Mouse (Mus musculus) CH12.LX (cell line): ENCODE measurements around the gene Rrm1. TPM values are rescaled to one million over a fixed set of nuclear protein-coding genes. Genes with fewer than 3 reads are reported as not detected.

Experiments used
- DNase-seq: peaks from one replicate; pipeline ENCODE4 v3.0.0-alpha.2; 2013; ENCODE audit errors: extremely low read depth
- H3K27ac ChIP-seq: 2 replicates; pipeline ENCODE4 v1.5.1; 2012; ENCODE audit warnings: low read depth, mild to moderate bottlenecking, control low read depth, moderate library complexity; ENCODE audit not compliant: insufficient read depth
- H3K27me3 ChIP-seq: replicated peaks from 2 replicates; pipeline ENCODE3; 2012; ENCODE audit warnings: inconsistent platforms
- H3K36me3 ChIP-seq, 2 experiments: replicated peaks in 1 of 2; 2 replicates each; pipeline versions ENCODE3 to v1.6.1; 2012; ENCODE audit warnings: inconsistent platforms in 1 of 2, low read length in 1 of 2, mild to moderate bottlenecking in 1 of 2, mixed read lengths in 1 of 2, moderate library complexity in 1 of 2; ENCODE audit not compliant: control insufficient read depth in 1 of 2, insufficient read depth in 1 of 2
- H3K4me1 ChIP-seq, 2 experiments: 2 replicates each; pipeline ENCODE4 v1.6.1; 2012; ENCODE audit warnings: inconsistent platforms in 1 of 2, moderate library complexity in 1 of 2; ENCODE audit not compliant: insufficient read depth in 2 of 2, control insufficient read depth in 1 of 2
- H3K4me2 ChIP-seq: 2 replicates; pipeline ENCODE4 v1.6.1; 2012; ENCODE audit warnings: low read depth, mild to moderate bottlenecking, control low read depth; ENCODE audit not compliant: poor library complexity, insufficient read depth, severe bottlenecking
- H3K4me3 ChIP-seq, 3 experiments: fragments of 150-350 bp in 1 of 3; sonication (generic) in 1 of 3; replicated peaks in 1 of 3; 2 replicates each; pipeline versions ENCODE3 to v1.5.1; 2011 to 2012; ENCODE audit warnings: low read depth in 2 of 3, low read length in 2 of 3, mild to moderate bottlenecking in 2 of 3, moderate library complexity in 2 of 3, control low read depth in 1 of 3, improper control_type of control experiment in 1 of 3, inconsistent platforms in 1 of 3, mixed read lengths in 1 of 3; ENCODE audit not compliant: poor library complexity in 1 of 3
- H3K79me2 ChIP-seq: replicated peaks from 2 replicates; pipeline ENCODE4 v1.6.1; 2012; ENCODE audit warnings: mild to moderate bottlenecking, moderate library complexity; ENCODE audit not compliant: control insufficient read depth, poor library complexity, insufficient read depth, severe bottlenecking; ENCODE audit errors: extremely low read depth
- H3K9ac ChIP-seq: 2 replicates; pipeline ENCODE4 v1.6.1; 2012; ENCODE audit warnings: low read depth, mild to moderate bottlenecking, control low read depth, moderate library complexity; ENCODE audit not compliant: insufficient read depth
- H3K9me3 ChIP-seq: replicated peaks from 2 replicates; pipeline ENCODE3; 2012; ENCODE audit warnings: low read length, inconsistent platforms, mixed read lengths
- BHLHE40 ChIP-seq: IDR thresholded peaks from 2 replicates; pipeline ENCODE4 v1.6.1; 2011; ENCODE audit warnings: mild to moderate bottlenecking, low read depth, low read length, improper control_type of control experiment
- CHD1 ChIP-seq: IDR thresholded peaks from 2 replicates; pipeline ENCODE4 v1.6.1; 2012; ENCODE audit warnings: low read depth, low read length, improper control_type of control experiment, inconsistent platforms
- CHD2 ChIP-seq: IDR thresholded peaks from 2 replicates; pipeline ENCODE4 v1.6.1; 2011; ENCODE audit warnings: low read length, improper control_type of control experiment
- CTCF ChIP-seq, 2 experiments: IDR thresholded peaks in 1 of 2; conservative IDR thresholded peaks in 1 of 2; 2 replicates each; pipeline ENCODE4 v1.5.1; 2011 to 2012; ENCODE audit warnings: low read depth in 2 of 2, low read length in 2 of 2, improper control_type of control experiment in 1 of 2, inconsistent platforms in 1 of 2, mild to moderate bottlenecking in 1 of 2, moderate library complexity in 1 of 2
- HCFC1 ChIP-seq: IDR thresholded peaks from 2 replicates; pipeline ENCODE4 v1.6.1; 2012; ENCODE audit warnings: low read depth, mild to moderate bottlenecking, inconsistent platforms, low read length, improper control_type of control experiment
- IRF4 ChIP-seq: IDR thresholded peaks from 2 replicates; pipeline ENCODE4 v1.6.1; 2014; ENCODE audit warnings: low read depth, mild to moderate bottlenecking, inconsistent platforms, low read length, improper control_type of control experiment
- JUND ChIP-seq: conservative IDR thresholded peaks from 2 replicates; pipeline ENCODE4 v1.6.1; 2011; ENCODE audit warnings: low read depth, low read length, improper control_type of control experiment
- KAT2A ChIP-seq: IDR thresholded peaks from 2 replicates; pipeline ENCODE4 v1.6.1; 2012; ENCODE audit warnings: low read length, improper control_type of control experiment, inconsistent platforms; ENCODE audit not compliant: insufficient replicate concordance
- MAFK ChIP-seq: IDR thresholded peaks from 2 replicates; pipeline ENCODE4 v1.6.1; 2011; ENCODE audit warnings: low read length, improper control_type of control experiment; ENCODE audit not compliant: insufficient replicate concordance
- MAX ChIP-seq: IDR thresholded peaks from 2 replicates; pipeline ENCODE4 v1.6.1; 2011; ENCODE audit warnings: low read length, improper control_type of control experiment
- MAZ ChIP-seq: IDR thresholded peaks from 2 replicates; pipeline ENCODE4 v1.6.1; 2012; ENCODE audit warnings: low read depth, mild to moderate bottlenecking, inconsistent platforms, low read length, improper control_type of control experiment, moderate library complexity
- MXI1 ChIP-seq: IDR thresholded peaks from 2 replicates; pipeline ENCODE4 v1.6.1; 2011; ENCODE audit warnings: mild to moderate bottlenecking, low read depth, low read length, improper control_type of control experiment
- NELFE ChIP-seq: IDR thresholded peaks from 2 replicates; pipeline ENCODE4 v1.6.1; 2011; ENCODE audit warnings: low read depth, low read length, improper control_type of control experiment
- NRF1 ChIP-seq: IDR thresholded peaks from 2 replicates; pipeline ENCODE4 v1.6.1; 2014; ENCODE audit warnings: low read depth, mild to moderate bottlenecking, inconsistent platforms, low read length, improper control_type of control experiment, moderate library complexity
- POLR2A ChIP-seq: IDR thresholded peaks from 2 replicates; pipeline ENCODE4 v1.6.1; 2011; ENCODE audit warnings: low read depth, mild to moderate bottlenecking, improper control_type of control experiment, low read length
- POLR2AphosphoS2 ChIP-seq: IDR thresholded peaks from 2 replicates; pipeline ENCODE4 v1.6.1; 2011; ENCODE audit warnings: low read depth, low read length, improper control_type of control experiment
- RAD21 ChIP-seq: IDR thresholded peaks from 2 replicates; pipeline ENCODE4 v1.6.1; 2011; ENCODE audit warnings: low read depth, mild to moderate bottlenecking, low read length, improper control_type of control experiment, moderate library complexity
- RCOR1 ChIP-seq: conservative IDR thresholded peaks from 2 replicates; pipeline ENCODE4 v1.6.1; 2012; ENCODE audit warnings: low read depth, mild to moderate bottlenecking, inconsistent platforms, low read length, improper control_type of control experiment
- TCF12 ChIP-seq: IDR thresholded peaks from 2 replicates; pipeline ENCODE4 v1.6.1; 2014; ENCODE audit warnings: low read depth, mild to moderate bottlenecking, inconsistent platforms, low read length, improper control_type of control experiment
- ZC3H11A ChIP-seq: IDR thresholded peaks from 2 replicates; pipeline ENCODE4 v1.6.1; 2012; ENCODE audit warnings: low read depth, mild to moderate bottlenecking, inconsistent platforms, low read length, improper control_type of control experiment
- ZMIZ1 ChIP-seq: IDR thresholded peaks from 2 replicates; pipeline ENCODE4 v1.6.1; 2012; ENCODE audit warnings: low read depth, mild to moderate bottlenecking, inconsistent platforms, low read length, improper control_type of control experiment
- ZNF384 ChIP-seq: IDR thresholded peaks from 2 replicates; pipeline ENCODE4 v1.6.1; 2012; ENCODE audit warnings: low read depth, low read length, improper control_type of control experiment, inconsistent platforms
- dilution Hi-C: fragments of 300-500 bp; cut with MboI; formaldehyde crosslinking; loops from 2 replicates; pipeline ENCODE4 v1.14.3; 2020; ENCODE audit warnings: low sequenced_read_pairs; ENCODE audit not compliant: extremely low pct_unique_long_range_greater_than_20kb, extremely low pct_ligation_motif_present
- in situ Hi-C: fragments of 300-500 bp; cut with MboI; formaldehyde crosslinking; loops from 3 replicates; pipeline ENCODE4 v1.14.3; 2019; ENCODE audit warnings: low sequenced_read_pairs, low pct_ligation_motif_present, low pct_unique_long_range_greater_than_20kb, mixed read lengths
- polyA plus RNA-seq: library from polyadenylated mRNA; unstranded; fragments of >175 nt; gene quantifications from 2 replicates; pipeline ENCODE4 v1.2.1, GENCODE M21; 2012; ENCODE audit warnings: low read depth; ENCODE audit not compliant: insufficient read length
- total RNA-seq, 2 experiments: library from RNA; depleted of rRNA; stranded (reverse); fragments of 300-350 nt in 1 of 2; fragments of >200 nt in 1 of 2; gene quantifications; 2 replicates each; pipeline ENCODE4 v1.2.3; 2012 to 2014

Rrm1 gene
- total and polyA plus RNA-seq, 3 experiments = 156 to 248 (median 227) TPM

GRCm38 (mm10) chr7:102476601-102477000 lies 35.1 kb downstream of the Rrm1 start:
- H3K79me2 ChIP-seq = no peaks in the 10 kb centered on the region
- dilution Hi-C loops = no loop called here

DNA sequence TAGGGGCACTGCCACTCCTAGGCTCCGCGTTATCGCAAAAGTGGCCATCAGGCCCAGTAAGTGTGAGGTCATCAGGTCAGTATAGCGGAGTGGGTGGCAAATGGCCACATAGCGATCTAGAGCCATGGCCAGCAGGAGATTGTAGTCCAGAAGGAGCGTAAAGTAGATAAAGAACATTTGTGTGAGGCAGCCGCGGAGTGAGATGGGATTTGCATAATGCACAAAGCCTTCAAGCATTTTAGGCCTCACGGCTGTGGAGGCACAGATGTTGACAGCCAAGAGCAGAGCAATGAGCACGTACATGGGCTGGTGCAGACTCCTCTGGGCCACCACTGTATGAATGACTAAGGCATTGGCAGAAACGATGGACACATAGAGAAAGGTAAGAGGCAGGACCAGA lies 35.9 kb downstream of the Rrm1 start:
- no peak for TF ChIP-seq POLR2AphosphoS2
- TF ChIP-seq NRF1 = no peak
- TF ChIP-seq CTCF (conservative IDR thresholded peaks at IDR 0.05 in 1 of 2, IDR thresholded peaks at IDR 0.05 in 1 of 2; ENCODE audit: low read depth in 2 of 2, low read length in 2 of 2) = 0 out of 4 replicates have a peak, but pooled peaks of 1 of the 2 experiments have one; percentile 5
- dilution Hi-C loops = no loop called here
- H3K36me3 ChIP-seq = peaks cover 0 to 40% of the 10 kb centered on the region in 2 experiments
- no peak overlapping the region for H3K4me2 ChIP-seq
- DNase-seq = no peak
- in situ Hi-C loops = no loop called here
- H3K4me3 ChIP-seq = no peak overlapping the region
- H3K79me2 ChIP-seq = no peaks in the 10 kb centered on the region
- 0 out of 4 replicates have a peak, but pooled peaks cover 0 to 3% of the 10 kb centered on the region in 2 experiments for H3K4me1 ChIP-seq
- no peak overlapping the region for H3K9ac ChIP-seq
- no peaks in the 10 kb centered on the region for H3K27me3 ChIP-seq
- no peak overlapping the region for H3K27ac ChIP-seq
- no peaks in the 10 kb centered on the region for H3K9me3 ChIP-seq

More at GRCm38 (mm10) chr7:102476601-102477000, 35.1 kb downstream of the Rrm1 start:
- Histone ChIP-seq H3K4me2 (no peak overlapping the region), H3K27me3 (no peaks in the 10 kb centered on the region), H3K27ac (no peak overlapping the region), H3K4me1 (0 out of 4 replicates have a peak, but pooled peaks cover 0 to 3% of the 10 kb centered on the region in 2 experiments), H3K9ac (no peak overlapping the region), H3K9me3 (no peaks in the 10 kb centered on the region), H3K4me3 (no peak overlapping the region), H3K36me3 (peaks cover 0 to 41% of the 10 kb centered on the region in 2 experiments)
- in situ Hi-C loops = no loop called here
- no peak for DNase-seq
- TF ChIP-seq IRF4 (no peak), ZC3H11A (no peak)

DNA sequence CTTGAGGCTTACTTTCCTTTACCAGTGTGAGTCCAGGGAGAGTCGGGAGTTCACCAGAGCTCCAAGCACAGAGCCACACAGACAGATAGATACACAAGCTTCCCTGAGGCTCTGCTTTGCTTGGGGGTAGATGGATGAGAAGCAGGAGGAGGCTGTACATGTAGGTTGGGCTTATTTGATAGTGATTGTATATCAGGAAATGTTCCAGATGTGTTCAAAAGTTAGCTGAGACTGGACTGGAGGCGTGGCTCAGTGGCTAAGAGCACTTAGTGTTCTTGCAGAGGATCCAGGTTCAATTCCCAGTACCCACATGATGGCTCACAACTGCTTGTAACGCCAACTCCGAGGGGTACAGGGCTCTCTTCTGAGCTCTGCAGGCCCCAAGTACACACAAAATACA lies 36.9 kb downstream of the Rrm1 start:
- Histone ChIP-seq H3K4me1 (0 out of 4 replicates have a peak, but pooled peaks cover 0 to 3% of the 10 kb centered on the region in 2 experiments), H3K4me2 (no peak overlapping the region), H3K9ac (no peak overlapping the region), H3K36me3 (peaks cover 0 to 39% of the 10 kb centered on the region in 2 experiments), H3K27me3 (no peaks in the 10 kb centered on the region), H3K27ac (no peak overlapping the region), H3K9me3 (no peaks in the 10 kb centered on the region), H3K79me2 (no peaks in the 10 kb centered on the region), H3K4me3 (no peak overlapping the region)
- dilution Hi-C loops = no loop called here
- in situ Hi-C loops = no loop called here
- DNase-seq = no peak
- TF ChIP-seq ZMIZ1 (no peak), NELFE (no peak), TCF12 (no peak), IRF4 (no peak), BHLHE40 (no peak), POLR2A (no peak), JUND (no peak), KAT2A (no peak), ZNF384 (no peak), MAX (no peak), CHD1 (no peak), RAD21 (no peak), MAFK (no peak), MXI1 (no peak), HCFC1 (no peak), CHD2 (no peak), RCOR1 (no peak), POLR2AphosphoS2 (no peak), NRF1 (no peak), MAZ (no peak)
